Mouse (Mus musculus): Measurements from ENCODE around the gene Pth1r.

DNA sequence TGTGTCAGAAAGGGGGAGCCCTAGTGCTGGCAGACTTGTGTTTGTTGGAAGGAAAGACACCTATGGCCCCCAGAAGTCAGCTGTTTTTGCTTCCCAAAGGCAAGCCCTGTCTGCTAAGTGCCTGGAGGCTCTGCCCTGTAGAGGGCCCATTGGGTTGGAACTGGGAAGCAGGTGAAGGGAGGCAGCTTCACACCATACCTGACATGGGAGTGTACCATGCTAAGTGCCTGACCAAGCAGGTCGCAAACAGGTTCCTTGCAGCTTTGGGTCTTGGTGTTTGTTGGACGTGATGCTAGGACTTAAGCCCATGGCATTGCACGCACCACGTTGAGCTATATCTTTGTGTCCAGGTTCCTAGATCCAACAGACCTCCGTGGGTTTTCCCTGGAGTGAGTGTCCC lies 50.5 kb downstream of the Pth1r start:
- TF ChIP-seq POLR2A (IDR thresholded peaks at IDR 0.05; ENCODE audit: borderline replicate concordance, low read depth, low read length): no peak
- no peak for TF ChIP-seq CTCF (IDR thresholded peaks at IDR 0.05; ENCODE audit: low read depth, low read length)
